Mouse (Mus musculus): Measurements from ENCODE around the gene Tnr. TPM values are rescaled to one million over a fixed set of nuclear protein-coding genes. Genes with fewer than 3 reads are reported as not detected.

The Tnr gene
- polyA plus RNA-seq, 1 experiment = not detected

GRCm38 (mm10) chr1:159792546-159792945 lies 269.0 kb downstream of the Tnr start:
- DNase-seq (ENCODE audit: low read depth in 1 of 2, low spot score in 2 of 2) = no peak
- Histone ChIP-seq H3K4me1 (ENCODE audit: control insufficient read depth, insufficient read depth, insufficient read length) (no peaks in the 10 kb centered on the region), H3K36me3 (ENCODE audit: control insufficient read depth, insufficient read depth, low read length) (no peaks in the 10 kb centered on the region), H3K27me3 (ENCODE audit: control insufficient read depth, insufficient read depth, low read length) (no peaks in the 10 kb centered on the region), H3K4me3 (ENCODE audit: extremely low read depth, insufficient read depth, insufficient read length) (no peak overlapping the region), H3K27ac (ENCODE audit: insufficient read depth, low read length) (no peak overlapping the region)
- WGBS = 87% methylated on average over 2 of the region's 2 CpGs
- TF ChIP-seq CTCF (IDR thresholded peaks at IDR 0.05; ENCODE audit: extremely low read depth, insufficient read depth, insufficient read length, insufficient replicate concordance) (no peak), POLR2A (IDR thresholded peaks at IDR 0.05; ENCODE audit: low read depth, low read length) (no peak)

- H3K27ac ChIP-seq (ENCODE audit: insufficient read depth, low read length) = no peak overlapping the region
- DNase-seq (ENCODE audit: low read depth in 1 of 2, low spot score in 2 of 2) = no peak
- H3K4me3 ChIP-seq (ENCODE audit: extremely low read depth, insufficient read depth, insufficient read length) = no peak overlapping the region
- H3K27me3 ChIP-seq (ENCODE audit: control insufficient read depth, insufficient read depth, low read length) = no peaks in the 10 kb centered on the region
- no peaks in the 10 kb centered on the region for H3K4me1 ChIP-seq (ENCODE audit: control insufficient read depth, insufficient read depth, insufficient read length)
- H3K36me3 ChIP-seq (ENCODE audit: control insufficient read depth, insufficient read depth, low read length) = no peaks in the 10 kb centered on the region
- 57% methylated on average over 2 of the region's 2 CpGs for WGBS
- TF ChIP-seq CTCF (IDR thresholded peaks at IDR 0.05; ENCODE audit: extremely low read depth, insufficient read depth, insufficient read length, insufficient replicate concordance) = no peak
- TF ChIP-seq POLR2A (IDR thresholded peaks at IDR 0.05; ENCODE audit: low read depth, low read length) = no peak
These were observed 272.5 kb downstream of the Tnr start for GRCm38 (mm10) chr1:159796021-159796420.

GRCm38 (mm10) chr1:159800366-159800765 lies 276.8 kb downstream of the Tnr start:
- DNase-seq (ENCODE audit: low read depth in 1 of 2, low spot score in 2 of 2) = no peak
- H3K4me1 ChIP-seq (ENCODE audit: control insufficient read depth, insufficient read depth, insufficient read length) = no peaks in the 10 kb centered on the region
- H3K36me3 ChIP-seq (ENCODE audit: control insufficient read depth, insufficient read depth, low read length) = no peaks in the 10 kb centered on the region
- 88% methylated on average over 5 of the region's 5 CpGs for WGBS
- H3K4me3 ChIP-seq (ENCODE audit: extremely low read depth, insufficient read depth, insufficient read length) = no peak overlapping the region
- no peak for TF ChIP-seq CTCF (IDR thresholded peaks at IDR 0.05; ENCODE audit: extremely low read depth, insufficient read depth, insufficient read length, insufficient replicate concordance)
- TF ChIP-seq POLR2A (IDR thresholded peaks at IDR 0.05; ENCODE audit: low read depth, low read length) = no peak
- no peak overlapping the region for H3K27ac ChIP-seq (ENCODE audit: insufficient read depth, low read length)
- H3K27me3 ChIP-seq (ENCODE audit: control insufficient read depth, insufficient read depth, low read length) = no peaks in the 10 kb centered on the region

GRCm38 (mm10) chr1:159801753-159802152 lies 278.2 kb downstream of the Tnr start:
- Histone ChIP-seq H3K36me3 (ENCODE audit: control insufficient read depth, insufficient read depth, low read length) (no peaks in the 10 kb centered on the region), H3K27me3 (ENCODE audit: control insufficient read depth, insufficient read depth, low read length) (no peaks in the 10 kb centered on the region), H3K4me3 (ENCODE audit: extremely low read depth, insufficient read depth, insufficient read length) (no peak overlapping the region), H3K27ac (ENCODE audit: insufficient read depth, low read length) (no peak overlapping the region), H3K4me1 (ENCODE audit: control insufficient read depth, insufficient read depth, insufficient read length) (no peaks in the 10 kb centered on the region)
- DNase-seq (ENCODE audit: low read depth in 1 of 2, low spot score in 2 of 2) = no peak
- 71% methylated on average over 4 of the region's 4 CpGs for WGBS
- TF ChIP-seq POLR2A (IDR thresholded peaks at IDR 0.05; ENCODE audit: low read depth, low read length) (no peak), CTCF (IDR thresholded peaks at IDR 0.05; ENCODE audit: extremely low read depth, insufficient read depth, insufficient read length, insufficient replicate concordance) (no peak)

- H3K27ac ChIP-seq (ENCODE audit: insufficient read depth, low read length) = no peak overlapping the region
- no peaks in the 10 kb centered on the region for H3K27me3 ChIP-seq (ENCODE audit: control insufficient read depth, insufficient read depth, low read length)
- H3K36me3 ChIP-seq (ENCODE audit: control insufficient read depth, insufficient read depth, low read length) = no peaks in the 10 kb centered on the region
- no peaks in the 10 kb centered on the region for H3K4me1 ChIP-seq (ENCODE audit: control insufficient read depth, insufficient read depth, insufficient read length)
- no peak for TF ChIP-seq POLR2A (IDR thresholded peaks at IDR 0.05; ENCODE audit: low read depth, low read length)
- no peak for TF ChIP-seq CTCF (IDR thresholded peaks at IDR 0.05; ENCODE audit: extremely low read depth, insufficient read depth, insufficient read length, insufficient replicate concordance)
- no peak for DNase-seq (ENCODE audit: low read depth in 1 of 2, low spot score in 2 of 2)
- H3K4me3 ChIP-seq (ENCODE audit: extremely low read depth, insufficient read depth, insufficient read length) = no peak overlapping the region
These were observed 280.1 kb downstream of the Tnr start for GRCm38 (mm10) chr1:159803711-159804110.

- no peaks in the 10 kb centered on the region for H3K36me3 ChIP-seq (ENCODE audit: control insufficient read depth, insufficient read depth, low read length)
- H3K27me3 ChIP-seq (ENCODE audit: control insufficient read depth, insufficient read depth, low read length) = no peaks in the 10 kb centered on the region
- no peak overlapping the region for H3K27ac ChIP-seq (ENCODE audit: insufficient read depth, low read length)
- no peak overlapping the region for H3K4me3 ChIP-seq (ENCODE audit: extremely low read depth, insufficient read depth, insufficient read length)
- DNase-seq (ENCODE audit: low read depth in 1 of 2, low spot score in 2 of 2) = no peak
- 35% methylated on average over 3 of the region's 3 CpGs for WGBS
- no peak for TF ChIP-seq POLR2A (IDR thresholded peaks at IDR 0.05; ENCODE audit: low read depth, low read length)
- no peak for TF ChIP-seq CTCF (IDR thresholded peaks at IDR 0.05; ENCODE audit: extremely low read depth, insufficient read depth, insufficient read length, insufficient replicate concordance)
- H3K4me1 ChIP-seq (ENCODE audit: control insufficient read depth, insufficient read depth, insufficient read length) = peaks cover 3% of the 10 kb centered on the region; the same call in 1 of the 2 replicates
These were observed 285.9 kb downstream of the Tnr start for GRCm38 (mm10) chr1:159809493-159809892.

- H3K27me3 ChIP-seq (ENCODE audit: control insufficient read depth, insufficient read depth, low read length) = no peaks in the 10 kb centered on the region
- H3K4me3 ChIP-seq (ENCODE audit: extremely low read depth, insufficient read depth, insufficient read length) = no peak overlapping the region
- peaks cover 3% of the 10 kb centered on the region; the same call in 1 of the 2 replicates for H3K4me1 ChIP-seq (ENCODE audit: control insufficient read depth, insufficient read depth, insufficient read length)
- no peak overlapping the region for H3K27ac ChIP-seq (ENCODE audit: insufficient read depth, low read length)
- no peaks in the 10 kb centered on the region for H3K36me3 ChIP-seq (ENCODE audit: control insufficient read depth, insufficient read depth, low read length)
- no peak for TF ChIP-seq POLR2A (IDR thresholded peaks at IDR 0.05; ENCODE audit: low read depth, low read length)
- no peak for TF ChIP-seq CTCF (IDR thresholded peaks at IDR 0.05; ENCODE audit: extremely low read depth, insufficient read depth, insufficient read length, insufficient replicate concordance)
- no peak for DNase-seq (ENCODE audit: low read depth in 1 of 2, low spot score in 2 of 2)
- WGBS = 85% methylated on average over 2 of the region's 2 CpGs
These were observed 288.2 kb downstream of the Tnr start for GRCm38 (mm10) chr1:159811805-159812204.
